In the genomic region with DNA sequence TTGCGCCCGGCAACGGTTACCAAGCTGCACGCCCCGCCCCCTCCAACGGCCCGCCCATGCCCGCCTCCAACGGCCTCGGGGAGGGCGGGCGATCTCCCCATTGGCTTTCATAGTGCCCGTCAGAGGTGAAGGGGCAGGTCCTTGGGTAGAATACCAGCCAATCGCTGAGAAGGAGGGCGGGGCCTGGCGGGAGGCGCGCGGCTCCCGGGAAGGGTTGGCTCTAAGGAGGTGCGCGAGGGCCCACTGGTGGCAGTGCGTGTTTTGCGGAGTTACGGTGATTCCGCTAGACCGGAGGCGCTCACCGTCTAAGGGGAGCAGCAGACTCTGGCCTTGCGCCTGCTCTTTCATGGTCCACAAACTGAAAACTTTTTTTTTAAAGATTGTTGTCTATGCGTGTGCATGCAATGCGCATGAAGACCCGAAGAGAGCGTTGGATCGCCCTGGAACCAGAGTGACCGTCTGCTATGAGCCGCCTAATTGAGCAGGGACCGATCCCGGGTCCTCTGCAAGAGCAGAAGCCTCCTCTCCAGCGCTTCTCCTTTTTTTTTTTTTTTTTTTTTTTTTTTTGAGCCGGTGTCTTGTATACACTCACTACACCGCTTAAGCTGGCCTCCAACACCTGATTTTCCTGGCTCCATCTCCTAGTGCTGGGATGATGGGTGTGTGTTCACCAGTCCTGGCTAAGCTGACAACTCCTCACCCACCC, we compare ENCODE assay signal across 8 mouse cellular contexts. TPM values are rescaled to one million over a fixed set of nuclear protein-coding genes. Genes with fewer than 3 reads are reported as not detected.
DNase-seq lines count a peak whose midpoint lies in the region; ATAC-seq and TF ChIP-seq lines count a peak whose summit lies in the region.

No protein-coding gene starts in this region.

- under 1% methylated on average over 40 of the region's 42 CpGs for WGBS in heart, embryonic 11.5 days (ENCODE audit: insufficient replicate concordance)
- under 1% methylated on average over 36 of the region's 42 CpGs for WGBS in kidney, embryonic 16.5 days
- WGBS in liver, adult 2 months: under 1% methylated on average over 42 of the region's 42 CpGs

- peak; percentile 82 for ATAC-seq in erythroblast, adult 5-6 weeks (replicated peaks; ENCODE audit: low FRiP score, poor library complexity, severe bottlenecking)
- ATAC-seq in heart, embryonic 11.5 days (replicated peaks; ENCODE audit: insufficient number of reproducible peaks, low FRiP score, low TSS enrichment): peak; percentile 97
- peak; percentile 98 for ATAC-seq in kidney, embryonic 16.5 days (ENCODE audit: low FRiP score, low TSS enrichment)

- H3K9me3 ChIP-seq in heart, embryonic 11.5 days (replicated peaks; ENCODE audit: control insufficient read depth, low read length): no peaks in the 10 kb centered on the region
- H3K9me3 ChIP-seq in kidney, embryonic 16.5 days (ENCODE audit: low read length): no peaks in the 10 kb centered on the region

- peak; percentile 99 for DNase-seq in B cell, adult 2 months
- peak; percentile 99 for DNase-seq in brain, adult 2 months (ENCODE audit: low read depth, low spot score)
- DNase-seq in liver, adult 2 months (ENCODE audit: extremely low read depth, low read depth, low spot score): peak; percentile 87
- DNase-seq in splenic B cell, adult 2 months (ENCODE audit: low read depth, low spot score): peak; percentile 99

- peaks cover 23% of the 10 kb centered on the region for H3K27me3 ChIP-seq in heart, embryonic 11.5 days (ENCODE audit: control insufficient read depth, insufficient read depth, low read length)
- H3K27me3 ChIP-seq in kidney, embryonic 16.5 days (ENCODE audit: insufficient read depth, low read length): peaks cover 12% of the 10 kb centered on the region
- no peaks in the 10 kb centered on the region for H3K27me3 ChIP-seq in liver, adult 2 months (ENCODE audit: control insufficient read depth, insufficient read depth, low read length)
- peaks cover under 1% of the 10 kb centered on the region for H3K27me3 ChIP-seq in myocyte (ENCODE audit: control insufficient read depth, insufficient read depth, insufficient read length)
- H3K27me3 ChIP-seq in splenic B cell, adult 2 months (ENCODE audit: control insufficient read depth, insufficient read depth, low read length, poor library complexity, severe bottlenecking): peaks cover 2% of the 10 kb centered on the region; the same call in 1 of the 2 replicates

- no peak for TF ChIP-seq POLR2A in liver, adult 2 months (IDR thresholded peaks at IDR 0.05; ENCODE audit: extremely low read depth, insufficient read depth, low read length)
- TF ChIP-seq POLR2A in myocyte (IDR thresholded peaks at IDR 0.05; ENCODE audit: insufficient read length, low read depth): no peak

- H3K4me3 ChIP-seq in heart, embryonic 11.5 days (ENCODE audit: low read depth, low read length): peak overlapping the region; percentile 68
- H3K4me3 ChIP-seq in kidney, embryonic 16.5 days (ENCODE audit: low read length): peak overlapping the region; percentile 70
- peak overlapping the region; percentile 38 for H3K4me3 ChIP-seq in liver, adult 2 months (ENCODE audit: insufficient read depth, low read depth, low read length)
- H3K4me3 ChIP-seq in myocyte: peak overlapping the region; percentile 25

- H3K36me3 ChIP-seq in heart, embryonic 11.5 days (ENCODE audit: control insufficient read depth, insufficient read depth, low read length): no peaks in the 10 kb centered on the region
- H3K36me3 ChIP-seq in kidney, embryonic 16.5 days (ENCODE audit: insufficient read depth, low read length): no peaks in the 10 kb centered on the region
- H3K36me3 ChIP-seq in liver, adult 2 months (ENCODE audit: control insufficient read depth, insufficient read depth, low read length): no peaks in the 10 kb centered on the region
- H3K36me3 ChIP-seq in myocyte (ENCODE audit: control insufficient read depth, insufficient read depth): no peaks in the 10 kb centered on the region
- H3K36me3 ChIP-seq in splenic B cell, adult 2 months (ENCODE audit: control insufficient read depth, insufficient read depth, low read length, poor library complexity, severe bottlenecking): no peaks in the 10 kb centered on the region

- H3ac ChIP-seq in myocyte (ENCODE audit: control insufficient read depth, insufficient read length): peak overlapping the region; percentile 49

- H3K79me2 ChIP-seq in liver, adult 2 months (ENCODE audit: control insufficient read depth, insufficient read depth, low read length): no peaks in the 10 kb centered on the region
- H3K79me2 ChIP-seq in myocyte (ENCODE audit: control insufficient read depth, insufficient read depth): no peaks in the 10 kb centered on the region

- peak overlapping the region; percentile 49; the same call in 1 of the 2 replicates for H3K9ac ChIP-seq in heart, embryonic 11.5 days (ENCODE audit: low read depth, low read length)
- H3K9ac ChIP-seq in kidney, embryonic 16.5 days (replicated peaks; ENCODE audit: low read length): peak overlapping the region; percentile 29
- peak overlapping the region; percentile 25; the same call in 1 of the 2 replicates for H3K9ac ChIP-seq in liver, adult 2 months (ENCODE audit: low read depth, low read length)

- peak overlapping the region; percentile 87 for H3K4me2 ChIP-seq in heart, embryonic 11.5 days
- peak overlapping the region; percentile 89 for H3K4me2 ChIP-seq in kidney, embryonic 16.5 days (replicated peaks; ENCODE audit: low read depth, low read length)
- peak overlapping the region; percentile 80 for H3K4me2 ChIP-seq in myocyte (ENCODE audit: low read depth)

- H3K27ac ChIP-seq in heart, embryonic 11.5 days (ENCODE audit: low read depth, low read length): no peak overlapping the region
- no peak overlapping the region for H3K27ac ChIP-seq in kidney, embryonic 16.5 days (ENCODE audit: low read length)
- no peak overlapping the region for H3K27ac ChIP-seq in liver, adult 2 months (replicated peaks; ENCODE audit: insufficient read depth, low read depth, low read length)

- no peaks in the 10 kb centered on the region; the same call in 1 of the 2 replicates for H3K4me1 ChIP-seq in heart, embryonic 11.5 days (ENCODE audit: control insufficient read depth, insufficient read depth, low read length)
- H3K4me1 ChIP-seq in kidney, embryonic 16.5 days (ENCODE audit: insufficient read depth, low read length): peaks cover 12% of the 10 kb centered on the region
- peaks cover 3% of the 10 kb centered on the region; the same call in 1 of the 2 replicates for H3K4me1 ChIP-seq in liver, adult 2 months (ENCODE audit: control insufficient read depth, insufficient read depth, low read length)

- peak; percentile 40 for TF ChIP-seq CTCF in liver, adult 2 months (IDR thresholded peaks at IDR 0.05; ENCODE audit: low read depth, low read length)

TF ChIP-seq in myocyte, 11 proteins besides CTCF, POLR2A, EP300 and RAD21:
- TF ChIP-seq E2F4 (IDR thresholded peaks at IDR 0.05; ENCODE audit: insufficient read depth) (peak; percentile 49), REST (IDR thresholded peaks at IDR 0.05; ENCODE audit: insufficient read depth, insufficient read length) (no peak), MYOG (IDR thresholded peaks at IDR 0.05; ENCODE audit: control insufficient read depth in 1 of 3, insufficient read depth in 1 of 3, insufficient read length in 2 of 3, low read depth in 2 of 3) (peak in 1 of 3 experiments; percentile 13), MYOD1 (IDR thresholded peaks at IDR 0.05; ENCODE audit: control insufficient read depth in 1 of 3, insufficient read length in 2 of 3, low read depth in 2 of 3) (peak in 1 of 3 experiments; percentile 2)
TF ChIP-seq in myocyte: peak in this region for 3.

RNA-seq across cellular contexts. Expression of a gene that starts 0.5 kb away (rescaled TPM):
- 21.5 and 25.7 TPM in 2 replicates for total RNA-seq in erythroblast, adult 5-6 weeks (2015; ENCODE audit: low replicate concordance)
- total RNA-seq in erythroblast, adult 5-6 weeks (2017; ENCODE audit: low replicate concordance): 26.1 and 39.6 TPM in 2 replicates
- 3.2 and 3.3 TPM in 2 replicates for polyA plus RNA-seq in heart, embryonic 11.5 days (2014; fragmentation: Nextera tagmentation; extraction: Ambion mirVana)
- 3.4 and 4.4 TPM in 2 replicates for polyA plus RNA-seq in kidney, embryonic 16.5 days (2015; fragmentation: Nextera tagmentation; extraction: Ambion mirVana)
- 0.18 and 0.54 TPM in 2 replicates for total RNA-seq in liver, adult 2 months (2014; rRNA removed)
- 0.87 and 1.0 TPM in 2 replicates for polyA plus RNA-seq in liver, adult 2 months (2012; rRNA removed)
- polyA plus RNA-seq in myocyte (2012; fragmentation: generic; extraction: Trizol): 4.4 TPM

RNA-seq across cellular contexts. Expression of a gene that starts 43.0 kb away (rescaled TPM):
- total RNA-seq in erythroblast, adult 5-6 weeks (2015; ENCODE audit: low replicate concordance): not detected in 2 replicates
- not detected in 2 replicates for total RNA-seq in erythroblast, adult 5-6 weeks (2017; ENCODE audit: low replicate concordance)
- polyA plus RNA-seq in heart, embryonic 11.5 days (2014; fragmentation: Nextera tagmentation; extraction: Ambion mirVana): not detected in 2 replicates
- polyA plus RNA-seq in kidney, embryonic 16.5 days (2015; fragmentation: Nextera tagmentation; extraction: Ambion mirVana): not detected in 2 replicates
- total RNA-seq in liver, adult 2 months (2014; rRNA removed): not detected in 2 replicates
- polyA plus RNA-seq in liver, adult 2 months (2012; rRNA removed): not detected in 2 replicates
- polyA plus RNA-seq in myocyte (2012; fragmentation: generic; extraction: Trizol): not detected

RNA-seq across cellular contexts. Expression of a gene that starts 44.0 kb away (rescaled TPM):
- total RNA-seq in erythroblast, adult 5-6 weeks (2015; ENCODE audit: low replicate concordance): not detected in 2 replicates
- not detected in 2 replicates for total RNA-seq in erythroblast, adult 5-6 weeks (2017; ENCODE audit: low replicate concordance)
- 0.26 and 0.44 TPM in 2 replicates for polyA plus RNA-seq in heart, embryonic 11.5 days (2014; fragmentation: Nextera tagmentation; extraction: Ambion mirVana)
- polyA plus RNA-seq in kidney, embryonic 16.5 days (2015; fragmentation: Nextera tagmentation; extraction: Ambion mirVana): 0.24 and 0.58 TPM in 2 replicates
- not detected in 2 replicates for total RNA-seq in liver, adult 2 months (2014; rRNA removed)
- polyA plus RNA-seq in liver, adult 2 months (2012; rRNA removed): 0.02 TPM in 1 of 2 replicates, not detected in the other
- 0.01 TPM for polyA plus RNA-seq in myocyte (2012; fragmentation: generic; extraction: Trizol)
